Mouse (Mus musculus) mouse embryonic stem cell (cell line): ENCODE results near the gene Acp1.

Experiments
- in situ Hi-C, 2 experiments: fragments of 300-500 bp; cut with MboI; formaldehyde crosslinking; loops; 1 replicate in 1 of 2; 3 replicates in 1 of 2; pipeline ENCODE4 v1.14.3; 2019 to 2020; ENCODE audit warnings: low sequenced_read_pairs in 2 of 2, low pct_unique_long_range_greater_than_20kb in 1 of 2, mixed read lengths in 1 of 2; ENCODE audit not compliant: unreplicated experiment in 1 of 2

Gene Acp1

DNA sequence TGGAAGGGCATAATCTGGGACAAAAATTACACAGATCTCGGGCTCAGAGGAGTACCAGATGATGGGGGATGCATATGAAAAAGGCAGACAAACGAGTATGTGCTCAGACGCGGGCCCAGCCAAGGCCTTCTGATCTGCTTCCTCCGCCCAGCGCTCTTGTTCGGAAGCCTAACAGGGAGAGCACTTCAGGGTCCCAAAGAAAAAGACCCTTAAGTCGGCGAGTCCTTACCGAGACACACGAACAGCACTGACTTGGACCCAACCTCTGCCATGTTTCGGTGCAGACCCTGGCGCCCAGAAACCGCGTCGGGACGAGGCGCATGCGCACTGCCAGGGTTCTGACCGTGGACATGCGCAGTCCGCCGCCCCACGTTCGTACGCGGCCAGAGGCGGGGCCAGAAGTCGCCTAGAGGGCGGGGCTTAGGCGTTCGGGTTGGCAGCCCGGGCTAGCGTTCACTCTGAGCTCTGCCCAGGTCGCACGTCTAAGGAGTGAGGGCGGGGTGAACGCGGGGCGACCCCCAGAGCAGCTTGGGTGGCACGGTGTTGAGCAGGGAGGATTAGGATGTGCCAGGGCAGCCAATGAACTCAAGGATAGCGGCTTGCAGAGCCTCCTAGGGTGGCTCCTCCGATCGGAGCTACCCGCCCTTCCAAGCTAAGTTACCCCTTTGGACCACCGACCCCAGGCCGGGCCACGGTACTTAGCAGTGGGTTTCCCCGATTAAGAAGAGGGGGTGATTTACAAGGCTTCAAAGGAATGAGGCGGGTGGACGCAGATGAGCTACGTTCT lies at the start of gene Acp1, which contains the start of gene Sh3yl1:
Gene Acp1, minus strand, starts transcription at position 329 of the 787 bp plus-strand sequence.
Gene Sh3yl1, plus strand, starts transcription at position 408 of the 787 bp plus-strand sequence.
- in situ Hi-C loops: no loop called here

DNA sequence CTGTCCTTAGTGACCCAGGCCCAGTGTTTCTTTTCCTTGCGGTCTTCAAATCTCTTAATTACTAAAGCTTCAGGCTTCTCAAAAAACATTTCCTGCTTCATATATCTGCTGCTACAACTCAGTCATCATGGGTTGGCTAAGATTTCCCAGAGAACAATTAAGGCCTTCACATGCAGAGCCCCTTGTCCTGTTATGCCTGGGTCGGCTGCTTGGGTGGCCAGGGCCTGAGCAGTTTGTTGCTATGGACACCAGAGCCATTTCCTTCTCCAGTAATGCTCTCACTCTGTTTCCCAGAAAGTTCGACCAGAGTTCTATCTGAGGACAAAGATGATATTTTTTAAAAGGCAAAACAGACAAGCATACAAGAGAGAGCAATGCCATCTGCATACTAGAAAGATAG lies 32.8 kb upstream of the Acp1 start:
- in situ Hi-C loops: no loop called here

DNA sequence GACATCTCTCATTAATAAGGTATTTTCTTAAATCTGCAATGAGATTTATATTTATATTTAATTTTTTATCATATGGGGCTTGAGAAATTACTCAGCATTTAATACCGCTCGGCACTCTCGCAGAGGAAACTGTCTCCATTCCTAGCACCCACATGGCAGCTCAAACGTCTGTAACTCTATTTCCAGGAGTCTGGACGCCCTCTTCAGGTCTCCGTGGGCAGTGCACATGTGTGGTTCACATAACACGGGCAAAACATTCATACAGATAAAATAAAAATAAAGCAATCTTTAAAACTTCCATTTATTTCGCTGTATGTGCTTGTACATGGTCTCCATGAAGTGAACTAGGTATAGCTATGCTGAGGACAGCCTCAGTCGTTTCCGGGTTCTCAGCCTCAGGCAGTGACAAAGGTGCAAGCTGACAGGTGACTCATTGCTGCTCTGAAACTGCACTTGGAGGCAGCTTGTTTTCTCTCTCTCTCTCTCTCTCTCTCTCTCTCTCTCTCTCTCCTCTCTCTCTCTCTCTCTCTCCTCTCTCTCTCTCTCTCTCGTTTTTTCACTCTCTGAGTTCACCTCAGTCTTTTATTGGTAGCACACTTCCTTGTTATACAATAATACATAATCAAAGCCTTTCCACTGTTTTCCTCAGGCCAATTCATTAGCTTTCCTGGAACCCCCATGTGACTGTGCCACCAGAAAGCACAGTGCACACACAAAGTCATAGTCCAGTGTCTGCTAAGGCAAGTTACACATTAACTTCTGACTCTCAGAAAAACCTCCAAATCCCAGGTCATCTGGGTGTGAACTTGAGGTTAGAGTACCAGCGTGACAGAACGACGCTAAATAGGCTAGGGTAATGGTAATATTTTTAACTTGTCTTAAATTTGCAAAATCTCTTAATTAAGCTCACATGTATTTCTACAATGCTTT lies 31.9 kb upstream of the Acp1 start:
- in situ Hi-C loops: no loop called here

DNA sequence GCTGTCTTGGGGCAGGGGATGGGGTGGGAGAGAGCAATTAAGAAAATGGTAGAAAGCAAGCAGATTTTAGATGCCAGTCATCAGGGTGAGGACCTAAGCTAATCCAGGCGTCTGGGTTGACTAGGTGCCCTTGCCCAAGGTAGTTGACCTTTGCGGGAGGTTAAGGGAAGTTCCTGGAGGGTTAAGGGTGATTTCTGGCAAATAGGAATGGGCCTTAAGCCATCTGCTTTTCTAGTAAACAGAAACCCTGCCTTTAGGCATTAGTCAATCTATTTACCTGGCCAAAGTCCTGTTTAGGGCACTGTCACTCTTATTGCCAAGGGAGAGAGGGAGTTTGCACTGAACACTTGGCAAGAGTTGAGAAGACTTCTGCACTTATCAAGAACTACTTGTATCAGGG lies 25.5 kb upstream of the Acp1 start:
- in situ Hi-C loops: no loop called here

DNA sequence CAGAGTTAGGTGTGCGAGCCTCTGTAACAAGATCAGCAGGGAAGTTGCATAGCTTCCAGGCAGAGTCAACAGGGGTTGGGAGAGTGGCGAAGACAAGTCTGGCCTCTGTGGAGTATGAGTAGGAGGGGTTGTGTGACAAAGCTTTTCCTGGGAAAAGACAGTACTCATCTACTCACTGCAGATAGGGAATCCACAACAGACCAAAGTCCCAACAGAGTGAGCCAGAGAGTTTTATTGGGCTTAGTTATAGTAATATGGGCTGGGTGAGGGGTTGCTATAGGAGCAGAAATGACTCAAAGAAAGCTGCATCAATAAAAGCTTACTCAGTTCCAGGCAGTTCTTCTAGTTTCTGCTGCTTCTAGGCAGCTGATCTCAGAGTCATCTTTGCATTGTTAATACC lies 21.9 kb upstream of the Acp1 start:
- in situ Hi-C loops: no loop called here

DNA sequence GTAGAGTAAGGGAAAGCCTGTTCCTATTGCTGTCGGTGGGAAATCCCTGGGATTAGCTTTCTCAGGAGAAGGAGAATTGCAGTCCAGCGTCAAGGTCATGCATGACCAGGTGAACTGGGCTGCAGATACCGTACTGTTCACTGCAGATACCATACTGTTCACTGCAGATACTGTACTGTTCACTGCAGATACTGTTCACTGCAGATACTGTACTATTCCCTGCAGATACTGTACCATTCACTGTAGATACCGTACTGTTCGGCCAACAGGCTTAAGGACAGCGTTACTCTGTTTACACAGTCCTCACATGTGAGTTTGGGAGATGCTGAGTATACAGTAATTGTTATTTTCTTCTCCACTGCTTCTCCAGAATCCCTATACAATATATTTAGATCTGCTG lies 16.8 kb upstream of the Acp1 start:
- in situ Hi-C loops: no loop called here

DNA sequence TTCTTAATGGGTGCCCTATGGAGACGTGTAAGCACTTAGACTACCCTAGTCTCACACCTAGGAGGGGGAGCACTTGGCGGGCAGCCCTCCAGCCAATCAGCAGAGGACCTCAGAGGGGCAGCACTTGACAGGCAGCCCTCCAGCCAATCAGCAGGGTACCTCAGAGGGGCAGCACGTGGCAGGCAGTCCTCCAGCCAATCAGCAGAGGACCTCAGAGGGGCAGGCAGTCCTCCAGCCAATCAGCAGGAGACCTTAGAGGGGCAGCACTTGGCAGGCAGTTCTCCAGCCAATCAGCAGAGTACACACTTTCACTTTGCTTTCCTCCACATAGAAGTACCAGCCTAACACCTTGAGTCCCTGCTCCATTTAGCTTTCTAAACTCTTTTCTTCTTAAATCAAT lies 11.0 kb upstream of the Acp1 start:
- in situ Hi-C loops: no loop called here

DNA sequence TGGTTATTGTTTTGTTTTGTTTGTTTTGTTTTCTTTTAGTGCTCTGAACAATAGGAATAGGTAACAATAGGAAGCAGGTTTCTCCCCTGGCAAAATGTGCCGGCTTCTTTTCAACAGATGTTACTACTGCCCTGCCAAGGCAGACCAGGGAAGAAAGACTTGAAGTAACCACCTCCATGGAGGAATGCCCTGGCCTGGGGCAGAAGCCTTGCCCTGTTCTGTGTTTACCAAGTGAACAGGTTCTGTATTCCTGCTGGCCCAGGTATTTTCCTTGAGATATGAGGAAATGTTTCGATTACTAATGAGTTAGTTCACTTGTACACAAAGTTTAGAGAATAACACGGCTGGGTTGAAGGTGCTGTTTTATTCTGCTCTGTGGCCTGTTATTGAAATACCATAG lies 1.5 kb upstream of the Acp1 start:
- in situ Hi-C loops: no loop called here

DNA sequence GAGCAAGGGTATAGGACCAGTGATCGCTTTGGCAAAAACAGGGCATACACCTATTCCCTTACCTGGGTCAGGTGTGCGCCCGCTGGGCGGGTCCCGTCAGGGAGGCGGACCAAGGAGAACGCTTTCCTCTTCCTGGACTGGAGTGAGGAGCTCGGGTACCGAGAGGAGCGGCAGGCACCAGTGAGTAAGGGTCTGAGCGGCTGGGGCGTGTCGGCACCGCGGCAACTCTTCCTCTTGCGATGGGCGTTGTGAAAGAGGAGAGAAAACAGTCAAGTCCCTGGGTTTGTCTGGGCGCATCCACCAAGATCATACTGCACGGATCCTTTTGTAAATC lies 626 bp upstream of the Acp1 start:
- in situ Hi-C loops: no loop called here

DNA sequence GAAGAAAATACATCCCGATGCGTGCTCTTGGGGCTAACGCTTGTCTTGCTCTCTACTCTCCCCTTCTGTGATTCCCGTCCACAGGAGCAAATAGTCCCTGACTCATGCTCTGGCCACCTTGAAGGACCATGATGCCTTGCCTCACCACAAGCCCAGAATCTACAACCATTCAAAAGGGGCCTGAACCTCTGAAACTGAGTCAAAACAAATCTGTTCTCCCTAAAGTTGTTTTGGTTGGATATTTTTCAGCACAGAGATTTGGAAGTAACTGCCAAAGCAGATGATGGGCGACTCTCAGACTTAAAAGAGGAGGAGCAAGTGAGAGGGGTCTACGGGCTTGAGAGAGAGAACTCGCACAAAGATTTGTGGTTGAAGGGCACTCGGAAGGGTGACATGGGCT lies 529 bp downstream of the Acp1 start:
- in situ Hi-C loops: no loop called here

DNA sequence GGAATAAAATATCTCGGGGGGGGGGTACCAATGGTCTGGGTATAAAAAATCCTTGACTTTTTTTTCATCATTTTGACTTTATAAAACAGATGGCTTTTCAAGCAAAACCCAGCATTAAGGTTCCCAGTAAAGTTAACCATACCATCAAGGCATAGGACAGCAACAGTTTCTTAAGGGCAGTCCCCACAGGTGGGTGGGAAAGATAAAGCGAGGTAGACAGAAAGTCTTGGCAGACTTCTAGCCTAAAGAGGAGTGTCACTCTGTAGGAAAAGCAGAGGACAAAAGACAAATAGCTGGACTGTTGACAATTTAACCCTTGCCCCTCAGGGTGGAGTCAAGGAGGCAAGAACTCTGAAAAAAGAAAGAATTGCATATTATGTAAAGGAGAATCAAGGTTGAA lies 1.5 kb downstream of the Acp1 start:
- in situ Hi-C loops: no loop called here

DNA sequence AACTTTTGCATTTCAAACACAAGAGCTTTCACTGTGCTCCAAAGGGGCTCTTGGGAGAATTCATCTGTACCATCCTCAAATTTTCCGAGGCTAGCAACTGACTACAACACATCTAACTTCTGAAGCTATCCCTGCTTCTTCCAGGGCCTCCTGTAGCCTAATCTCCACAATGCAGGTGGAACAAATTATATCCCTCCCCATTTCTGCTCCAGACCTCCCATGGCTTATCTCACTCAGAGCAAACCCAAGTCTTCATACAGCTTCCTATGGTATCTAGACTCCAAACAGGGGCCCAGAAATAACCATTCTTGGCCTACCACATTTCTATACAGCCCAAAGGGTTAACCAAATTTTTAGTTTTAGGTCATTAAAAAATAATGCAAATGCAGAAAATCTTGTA lies 2.7 kb downstream of the Acp1 start:
- in situ Hi-C loops: no loop called here

DNA sequence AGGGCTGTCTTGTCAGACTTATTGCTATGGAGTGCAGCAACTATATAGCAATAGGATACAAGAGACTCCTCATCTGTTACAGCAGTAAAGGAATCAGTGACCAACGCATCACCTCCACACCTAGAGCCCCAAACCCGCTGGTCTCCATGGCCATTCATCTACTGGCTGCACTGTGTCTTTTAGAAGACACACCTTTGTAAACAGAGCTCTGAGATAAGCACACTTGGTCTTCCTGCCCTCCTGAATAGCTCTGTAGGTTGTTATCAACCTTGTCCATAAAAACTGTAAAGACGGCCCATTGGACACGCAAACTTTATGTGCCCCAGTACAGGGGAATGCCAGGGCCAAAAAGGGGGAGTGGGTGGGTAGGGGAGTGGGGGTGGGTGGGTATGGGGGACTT lies 14.3 kb downstream of the Acp1 start:
- in situ Hi-C loops: no loop called here

DNA sequence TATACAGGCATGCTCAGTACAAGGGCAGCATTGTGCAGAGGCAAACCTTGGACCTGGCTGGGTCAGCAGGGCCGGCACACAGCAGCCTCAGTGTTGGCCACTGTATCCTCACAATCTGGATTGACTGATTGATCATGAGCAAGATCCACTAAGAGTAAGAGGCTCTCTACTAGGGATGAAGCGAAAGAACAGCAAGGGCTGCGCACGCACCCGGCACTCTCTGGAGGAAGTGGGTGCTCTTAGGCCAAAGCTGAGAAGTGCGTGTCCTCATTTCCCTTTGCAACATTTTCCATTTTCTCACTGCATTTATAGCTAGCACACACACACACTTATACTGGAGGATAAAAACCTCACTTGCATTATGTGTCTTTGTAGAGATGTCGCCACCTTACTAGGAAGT lies 20.0 kb downstream of the Acp1 start:
- in situ Hi-C loops: no loop called here

DNA sequence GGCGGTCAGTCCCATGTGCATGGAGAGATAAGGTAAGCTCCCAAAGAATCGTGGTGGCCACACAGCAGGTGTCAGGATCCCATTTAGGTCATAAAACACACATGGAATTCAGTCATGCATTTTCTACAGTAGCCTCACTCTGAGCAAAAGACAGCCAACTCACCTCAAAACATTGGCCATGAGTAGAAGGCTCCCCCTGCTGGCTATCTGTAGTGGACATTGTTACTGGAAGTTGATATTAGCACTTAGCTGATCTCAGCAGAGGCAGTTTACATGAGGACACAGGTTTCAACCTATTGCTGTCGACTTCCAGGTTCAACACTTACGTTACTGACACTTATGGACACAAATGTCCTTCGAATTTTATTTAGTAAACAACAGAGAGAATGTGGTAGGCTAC lies 21.3 kb downstream of the Acp1 start:
- in situ Hi-C loops: no loop called here

DNA sequence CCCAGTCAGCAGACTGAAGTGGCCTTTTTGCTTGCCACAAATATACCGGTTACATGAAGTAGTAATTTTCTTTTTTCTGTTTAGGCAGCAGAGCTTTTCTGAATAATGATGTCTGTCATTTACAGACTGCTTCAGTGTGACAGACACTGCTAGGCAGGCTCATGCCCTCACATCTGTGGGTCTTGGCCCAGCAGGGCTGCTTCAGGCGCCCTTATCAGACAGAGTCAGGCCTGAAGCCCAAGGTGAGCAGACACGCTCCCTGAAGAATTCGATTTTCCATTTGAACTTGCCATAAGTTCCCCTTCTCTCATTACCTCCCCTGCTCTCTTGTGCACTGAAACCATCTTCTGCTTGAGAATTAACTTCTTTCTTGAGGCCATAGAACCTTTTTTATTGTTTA lies 23.4 kb downstream of the Acp1 start:
- in situ Hi-C loops: loop anchor here in 1 of 2 experiments (10.0 kb wide), 1 partner anchor 293 kb away; no protein-coding TSS in a partner anchor

DNA sequence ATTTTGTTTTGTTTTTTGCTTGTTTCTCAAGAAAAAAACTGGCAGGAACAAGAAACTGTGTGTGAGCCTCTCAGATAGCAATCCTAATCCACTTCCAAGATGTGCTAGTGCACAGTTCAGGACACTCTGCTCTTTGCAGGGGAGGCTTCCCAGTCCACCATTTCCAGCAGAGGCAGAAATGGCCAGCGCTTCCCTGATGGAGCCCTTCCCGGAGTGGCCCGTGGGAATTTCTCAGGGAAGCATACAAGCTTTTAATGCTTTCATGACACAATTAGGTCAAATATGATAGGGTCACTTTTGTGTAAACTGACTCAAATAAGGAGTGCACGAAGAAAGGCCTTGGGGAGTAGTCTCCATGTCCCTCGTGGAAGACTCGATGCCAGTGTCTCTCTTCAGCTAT lies 25.5 kb downstream of the Acp1 start:
- in situ Hi-C loops: loop anchor here in 1 of 2 experiments (10.0 kb wide), 1 partner anchor 291 kb away; no protein-coding TSS in a partner anchor

DNA sequence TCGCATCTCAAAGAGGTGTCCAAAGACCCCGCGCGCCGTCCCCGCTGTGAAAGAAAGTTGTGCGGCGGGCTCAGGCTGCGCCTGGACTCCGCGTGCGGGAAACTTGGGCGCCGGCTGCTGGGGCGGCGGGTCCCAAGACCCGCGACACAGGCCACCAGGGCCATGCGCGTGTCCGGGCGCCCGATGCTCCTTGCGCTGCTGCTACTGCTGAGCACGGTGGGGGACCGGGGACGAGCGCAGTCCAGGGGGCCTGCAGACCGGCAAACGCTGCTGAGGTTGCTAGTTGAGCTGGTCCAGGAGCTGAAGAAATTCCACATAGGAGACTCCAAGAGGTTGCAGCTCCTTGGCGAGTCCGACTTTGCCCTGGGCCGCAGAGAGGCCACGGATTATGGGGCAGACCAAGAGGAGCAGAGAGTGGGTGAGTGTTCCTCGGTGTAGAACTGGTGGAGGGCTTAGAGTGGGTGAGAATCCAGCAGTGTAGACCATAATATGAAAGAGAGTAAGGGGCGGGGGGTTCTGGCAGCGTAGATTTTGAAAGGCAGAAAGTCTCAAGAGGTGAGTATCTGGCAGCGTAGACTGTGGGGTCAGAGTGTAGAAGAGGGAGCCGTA lies 26.7 kb downstream of the Acp1 start:
- in situ Hi-C loops: loop anchor here (5.0 to 10.0 kb wide), 2 partner anchors 287 to 290 kb away; no protein-coding TSS in a partner anchor

DNA sequence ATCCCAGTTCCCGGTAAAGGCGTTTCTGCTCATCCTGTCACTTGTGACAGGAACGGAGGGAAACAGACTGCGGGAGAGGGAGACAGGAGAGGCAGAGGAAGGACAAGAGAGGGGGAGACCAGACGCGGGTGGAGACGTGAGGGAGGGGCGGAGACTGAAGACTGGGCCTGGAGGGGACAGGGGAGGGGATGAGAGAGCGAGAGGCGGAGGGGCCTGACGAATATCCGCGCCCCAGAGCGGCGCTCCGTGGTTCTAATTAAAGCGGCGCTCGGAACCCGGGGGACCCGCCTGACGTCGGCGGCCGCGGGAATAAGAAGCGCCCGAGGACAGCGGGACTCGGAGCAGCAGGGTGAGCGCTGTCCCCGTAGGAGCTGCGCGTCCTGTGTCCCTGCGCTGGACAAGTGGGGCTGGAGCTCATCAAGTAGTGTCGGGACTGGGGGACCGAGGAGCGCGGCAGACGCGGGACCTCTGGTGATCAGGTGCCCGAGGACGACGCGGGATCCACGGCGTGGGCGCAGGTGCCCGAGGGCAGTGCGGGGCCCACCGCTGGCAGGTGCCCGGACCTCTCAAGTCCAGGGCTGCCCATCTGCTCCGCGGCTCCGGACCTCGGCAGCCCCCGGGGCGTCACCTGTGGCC lies 27.3 kb downstream of the Acp1 start, which contains the start of gene Alkal2:
Gene Alkal2, plus strand, starts transcription at position 337 of the 636 bp plus-strand sequence.
- in situ Hi-C loops: loop anchor here (5.0 to 10.0 kb wide), 2 partner anchors 287 to 289 kb away; no protein-coding TSS in a partner anchor
